Mouse (Mus musculus): ENCODE data around the gene Fam3c.

GRCm38 (mm10) chr6:22290790-22291189 lies 65.3 kb downstream of the Fam3c start:
- TF ChIP-seq USF1 (IDR thresholded peaks at IDR 0.05; ENCODE audit: low read depth) (no peak), MAX (IDR thresholded peaks at IDR 0.05; ENCODE audit: low read depth) (no peak), POLR2A (IDR thresholded peaks at IDR 0.05; ENCODE audit: insufficient read length, low read depth) (no peak), CEBPB (IDR thresholded peaks at IDR 0.05; ENCODE audit: insufficient read depth, poor library complexity, severe bottlenecking) (no peak), POLR2AphosphoS2 (IDR thresholded peaks at IDR 0.05; ENCODE audit: insufficient read length, low read depth) (no peak), TCF12 (IDR thresholded peaks at IDR 0.05; ENCODE audit: insufficient read depth, poor library complexity, severe bottlenecking) (no peak), SRF (IDR thresholded peaks at IDR 0.05; ENCODE audit: control insufficient read depth, insufficient read length, low read depth) (no peak), E2F4 (IDR thresholded peaks at IDR 0.05; ENCODE audit: insufficient read depth) (no peak), MYOG (IDR thresholded peaks at IDR 0.05; ENCODE audit: control insufficient read depth in 1 of 3, insufficient read depth in 1 of 3, insufficient read length in 2 of 3, low read depth in 2 of 3) (no peak)
